21 mouse cellular contexts compared by ENCODE assay signal in the genomic region with DNA sequence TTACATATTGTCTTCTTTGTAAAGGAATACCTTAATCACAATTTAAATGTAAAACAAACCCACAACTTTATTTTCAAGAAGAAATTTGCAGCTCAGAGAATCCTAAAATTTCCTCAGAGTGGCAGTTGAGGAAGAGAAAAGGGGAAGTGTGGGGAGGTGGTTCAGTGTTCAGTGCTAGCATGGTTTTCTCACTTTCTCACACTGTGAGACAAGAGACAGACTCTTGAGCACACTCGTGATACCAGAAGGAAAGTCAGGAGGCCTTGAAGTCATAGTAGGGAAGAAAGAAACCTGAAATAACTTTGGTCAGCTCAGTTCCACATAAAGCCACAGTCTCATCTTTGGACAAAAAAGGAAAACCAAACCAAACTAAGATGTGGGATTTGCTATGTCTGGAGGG. TPM values are rescaled to one million over a fixed set of nuclear protein-coding genes. Genes with fewer than 3 reads are reported as not detected.
"Had no signal": no experiment of that assay in that cellular context is flagged by ENCODE, and none has a peak within 500 bp of the region (broad histone marks: within the 10 kb centered on the region; RNA-seq: fewer than 3 reads in every experiment).

No protein-coding gene starts in this region.

RNA-seq across cellular contexts. Expression of gene Olfr111, which starts 17.6 kb away (rescaled TPM):
- total RNA-seq: layer of hippocampus, adult 18-20 months; layer of hippocampus, postnatal 25 days; left cerebral cortex, postnatal 10 days had no signal
- polyA plus RNA-seq: kidney, embryonic 15.5 days; limb, embryonic 11.5 days; liver, embryonic 11.5 days; lung, embryonic 15.5 days; midbrain, embryonic 10.5 days; midbrain, embryonic 13.5 days; midbrain, embryonic 16.5 days; neural tube, embryonic 11.5 days; neural tube, embryonic 14.5 days; small intestine, adult 2 months; stomach, embryonic 16.5 days had no signal

RNA-seq across cellular contexts. Expression of gene Olfr110, which starts 33.2 kb away (rescaled TPM):
- total RNA-seq: layer of hippocampus, adult 18-20 months; layer of hippocampus, postnatal 25 days; left cerebral cortex, adult 18-20 months; left cerebral cortex, postnatal 10 days had no signal
- polyA plus RNA-seq: intestine, embryonic 15.5 days; kidney, embryonic 15.5 days; limb, embryonic 11.5 days; limb, embryonic 14.5 days; liver, embryonic 11.5 days; lung, embryonic 15.5 days; midbrain, embryonic 10.5 days; midbrain, embryonic 13.5 days; midbrain, embryonic 16.5 days; neural tube, embryonic 11.5 days; neural tube, embryonic 14.5 days; small intestine, adult 2 months; spleen, adult 2 months; stomach, embryonic 16.5 days had no signal

RNA-seq across cellular contexts. Expression of gene H2-M2, which starts 42.1 kb away (rescaled TPM):
- total RNA-seq: layer of hippocampus, adult 18-20 months; layer of hippocampus, postnatal 25 days; left cerebral cortex, adult 18-20 months; left cerebral cortex, postnatal 10 days; left cerebral cortex, postnatal 36 days had no signal
- polyA plus RNA-seq: intestine, embryonic 15.5 days; kidney, embryonic 15.5 days; limb, embryonic 11.5 days; liver, embryonic 11.5 days; liver, embryonic 14.5 days; midbrain, embryonic 10.5 days; midbrain, embryonic 13.5 days; midbrain, embryonic 16.5 days; neural tube, embryonic 11.5 days; neural tube, embryonic 14.5 days; stomach, embryonic 16.5 days had no signal

RNA-seq across cellular contexts. Expression of gene Olfr112, which starts 43.8 kb away (rescaled TPM):
- total RNA-seq: layer of hippocampus, adult 18-20 months; layer of hippocampus, postnatal 25 days; left cerebral cortex, adult 18-20 months; left cerebral cortex, postnatal 10 days; left cerebral cortex, postnatal 36 days had no signal
- polyA plus RNA-seq: intestine, embryonic 15.5 days; kidney, embryonic 15.5 days; limb, embryonic 11.5 days; limb, embryonic 14.5 days; liver, embryonic 11.5 days; liver, embryonic 14.5 days; lung, embryonic 15.5 days; midbrain, embryonic 10.5 days; midbrain, embryonic 13.5 days; midbrain, embryonic 16.5 days; neural tube, embryonic 11.5 days; neural tube, embryonic 14.5 days; small intestine, adult 2 months; spleen, adult 2 months; stomach, embryonic 16.5 days; thymus, adult 2 months had no signal

RNA-seq across cellular contexts. Expression of gene Olfr113, which starts 52.0 kb away (rescaled TPM):
- total RNA-seq: layer of hippocampus, adult 18-20 months; layer of hippocampus, postnatal 25 days; left cerebral cortex, adult 18-20 months; left cerebral cortex, postnatal 10 days; left cerebral cortex, postnatal 36 days had no signal
- polyA plus RNA-seq: intestine, embryonic 15.5 days; kidney, embryonic 15.5 days; limb, embryonic 11.5 days; limb, embryonic 14.5 days; liver, embryonic 11.5 days; liver, embryonic 14.5 days; lung, embryonic 15.5 days; midbrain, embryonic 10.5 days; midbrain, embryonic 13.5 days; midbrain, embryonic 16.5 days; neural tube, embryonic 11.5 days; neural tube, embryonic 14.5 days; small intestine, adult 2 months; spleen, adult 2 months; stomach, embryonic 16.5 days; thymus, adult 2 months had no signal
